7 mouse cellular contexts compared by ENCODE assay signal in genomic region chr8:89245131-89245751, GRCm38 (mm10).
A peak's percentile ranks its signal among the peaks of the same experiment; 100 is the strongest.
DNase-seq lines count a peak whose midpoint lies in the region; ATAC-seq lines count a peak whose summit lies in the region.

No protein-coding gene starts in this region.

- H3K4me2 ChIP-seq in midbrain, embryonic 12.5 days (replicated peaks) = peak overlapping the region; percentile 46

- H3K9me3 ChIP-seq in midbrain, embryonic 12.5 days = no peaks in the 10 kb centered on the region

- WGBS in midbrain, embryonic 12.5 days = 10% methylated on average over 25 of the region's 25 CpGs

- peak overlapping the region; percentile 12; the same call in 1 of the 2 replicates for H3K4me3 ChIP-seq in midbrain, embryonic 12.5 days

- peak; percentile 47 for DNase-seq in ES-CJ7 (ENCODE audit: low read depth, low spot score)
- peak; percentile 79 for DNase-seq in R1 (ENCODE audit: low read depth, low spot score)
- DNase-seq in forelimb bud, embryonic 11.5 days (ENCODE audit: low read depth, low spot score) = peak; percentile 7
- no peak for DNase-seq in gastrocnemius, adult 8-10 months (ENCODE audit: low spot score in 2 of 2)
- no peak for DNase-seq in cerebellum, adult 8-10 months
- DNase-seq in cerebellum, adult 11-12 months = no peak

- peaks cover 24% of the 10 kb centered on the region for H3K4me1 ChIP-seq in midbrain, embryonic 12.5 days

- no peaks in the 10 kb centered on the region for H3K36me3 ChIP-seq in midbrain, embryonic 12.5 days

- peak overlapping the region; percentile 44; the same call in 1 of the 2 replicates for H3K9ac ChIP-seq in midbrain, embryonic 12.5 days (replicated peaks)

- ATAC-seq in midbrain, embryonic 12.5 days (ENCODE audit: low FRiP score, low read depth) = peak; percentile 62

- H3K27ac ChIP-seq in midbrain, embryonic 12.5 days (replicated peaks) = peak overlapping the region; percentile 54; the same call in 1 of the 2 replicates

- peaks cover 42% of the 10 kb centered on the region for H3K27me3 ChIP-seq in midbrain, embryonic 12.5 days

Comparison
In these comparisons a context has a peak if more than half of its experiments do, and no peak if none do; other contexts are left out.
1. DNase-seq: peak in ES-CJ7 (single experiment), R1 (single experiment) and forelimb bud, embryonic 11.5 days (single experiment); none in gastrocnemius, adult 8-10 months (0 of 2), cerebellum, adult 8-10 months (single experiment) and cerebellum, adult 11-12 months (single experiment).